Mouse (Mus musculus): ENCODE results near the gene Gtf2f2.
"Not testable (repeated sequence)": the region's sequence is repeated elsewhere in the genome, so short reads cannot be mapped to it uniquely, and the experiment has no call there.

Gene Gtf2f2

DNA sequence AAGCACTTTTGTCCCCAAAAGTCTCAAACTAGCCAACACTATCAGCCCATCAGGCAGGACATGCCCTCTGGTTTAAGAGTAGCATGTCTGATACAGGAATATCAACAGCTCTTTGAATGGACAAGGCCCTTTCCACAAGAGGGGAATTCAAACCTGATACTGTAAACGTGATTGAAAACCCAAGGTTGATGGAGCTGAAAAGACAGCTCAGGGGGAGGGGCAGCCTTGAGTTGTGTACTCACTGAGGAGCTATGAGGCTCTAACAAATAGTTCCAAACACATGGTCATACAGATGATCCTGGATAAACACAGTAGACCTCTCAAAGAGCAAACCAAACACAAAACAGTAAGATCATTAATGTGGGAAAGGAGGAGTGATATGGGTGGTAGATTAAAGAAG, 12.6 kb downstream of the Gtf2f2 start:
- DNase-seq (ENCODE audit: low read depth, low spot score) = no peak

DNA sequence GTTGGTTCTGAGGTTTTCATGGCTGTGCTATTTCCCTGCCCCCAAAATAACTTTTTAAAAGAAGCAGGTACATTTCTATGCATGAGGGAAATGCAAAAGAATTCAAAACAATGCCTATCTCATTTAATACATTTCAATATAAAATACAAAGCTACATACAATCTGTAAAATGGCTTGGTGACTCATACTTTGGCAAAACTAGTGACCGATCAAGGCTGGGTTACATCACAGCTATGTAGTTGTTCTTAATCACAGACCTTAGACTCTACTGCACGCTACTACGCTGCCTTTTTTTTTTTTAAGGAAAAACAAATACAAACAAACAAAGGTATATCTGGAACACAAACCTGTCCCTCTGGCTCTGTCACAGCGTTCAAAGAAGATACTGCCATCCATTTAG, 18.3 kb downstream of the Gtf2f2 start:
- no peak for DNase-seq (ENCODE audit: low read depth, low spot score)

DNA sequence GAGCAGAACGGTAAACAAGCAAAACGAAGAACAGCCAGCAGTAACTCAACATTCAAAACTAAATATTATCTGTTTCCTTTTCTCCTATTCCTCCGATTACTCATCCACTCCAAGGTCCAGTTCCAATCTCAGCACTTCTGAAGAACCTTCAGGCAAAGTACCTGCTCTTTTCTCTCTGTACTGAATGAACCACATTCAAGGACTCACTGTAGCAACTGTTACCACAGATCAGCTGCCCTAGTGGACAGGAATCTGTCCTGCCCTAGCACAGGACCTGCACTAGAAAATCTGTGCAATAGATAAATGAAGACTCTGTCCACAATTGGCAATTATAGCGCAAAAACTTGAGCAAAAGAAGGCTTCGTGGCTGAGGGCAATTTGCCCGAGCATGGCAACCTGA, 19.7 kb downstream of the Gtf2f2 start:
- DNase-seq (ENCODE audit: low read depth, low spot score) = no peak

DNA sequence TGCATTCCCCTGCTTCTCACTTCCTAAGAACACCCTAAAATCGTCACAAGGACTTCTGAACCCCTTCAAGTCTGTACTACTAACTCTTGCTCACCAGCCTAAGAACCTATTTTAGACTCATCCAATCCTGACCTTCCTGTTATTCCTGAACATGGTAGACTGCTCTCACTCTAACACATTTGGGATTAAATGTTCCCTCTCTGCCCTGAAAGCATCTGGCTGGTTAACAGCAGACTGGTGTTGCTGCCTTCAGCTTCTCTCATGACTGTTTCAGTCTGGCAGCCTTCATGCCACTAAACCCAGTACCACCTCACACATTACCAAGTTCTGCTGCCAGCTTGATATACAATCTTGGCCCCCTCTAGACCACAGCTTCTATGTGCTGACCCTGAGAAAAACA, 21.5 kb downstream of the Gtf2f2 start:
- no peak for DNase-seq (ENCODE audit: low read depth, low spot score)

DNA sequence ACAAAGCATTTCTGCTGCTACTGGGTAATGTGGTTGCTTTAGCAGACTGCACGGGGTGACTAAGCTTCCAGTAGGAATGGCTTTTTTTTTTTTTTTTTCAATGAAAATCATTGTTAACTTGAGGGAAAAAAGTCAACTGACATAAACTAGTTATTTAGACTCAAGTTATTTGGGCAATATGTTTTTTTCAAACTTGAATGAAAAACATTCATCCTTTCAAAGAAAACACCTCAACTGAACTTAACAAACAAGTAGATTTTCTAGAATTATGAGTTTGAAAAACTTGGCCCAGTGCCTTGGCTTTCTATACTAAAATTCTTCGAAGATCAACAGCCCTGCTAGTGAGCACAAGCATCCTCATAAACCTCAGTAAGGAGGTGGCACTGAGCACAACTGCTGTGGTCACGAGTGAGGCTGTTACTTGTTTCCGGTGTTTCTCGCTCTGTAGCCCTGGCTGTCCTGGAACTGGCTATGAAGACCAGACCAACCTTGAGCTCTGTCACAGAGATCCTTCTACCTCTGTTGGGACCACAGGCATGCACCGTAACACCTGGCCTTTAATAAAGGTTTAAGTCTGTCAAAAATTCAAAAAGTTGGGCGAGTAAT, 23.7 kb downstream of the Gtf2f2 start:
- DNase-seq (ENCODE audit: low read depth, low spot score) = no peak

DNA sequence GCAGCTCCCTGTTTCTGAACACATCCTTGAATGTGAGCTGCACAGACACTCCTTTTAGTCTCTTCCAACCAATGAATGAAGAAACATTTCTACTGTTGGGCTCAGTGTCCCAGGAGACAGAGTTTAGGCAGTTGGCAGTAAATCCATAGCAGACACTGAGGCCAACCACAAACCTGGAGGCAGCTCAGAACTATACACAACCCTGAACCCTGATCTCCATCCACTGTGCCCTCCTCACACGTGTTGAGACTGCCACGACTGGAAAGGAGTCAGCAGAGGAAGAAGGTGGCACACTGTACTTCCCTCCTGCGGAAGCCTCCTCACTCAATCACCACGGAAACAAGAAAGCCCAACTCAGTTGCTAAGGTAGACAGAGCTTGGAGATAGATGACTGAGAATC, 25.6 kb downstream of the Gtf2f2 start:
- DNase-seq (ENCODE audit: low read depth, low spot score) = no peak

DNA sequence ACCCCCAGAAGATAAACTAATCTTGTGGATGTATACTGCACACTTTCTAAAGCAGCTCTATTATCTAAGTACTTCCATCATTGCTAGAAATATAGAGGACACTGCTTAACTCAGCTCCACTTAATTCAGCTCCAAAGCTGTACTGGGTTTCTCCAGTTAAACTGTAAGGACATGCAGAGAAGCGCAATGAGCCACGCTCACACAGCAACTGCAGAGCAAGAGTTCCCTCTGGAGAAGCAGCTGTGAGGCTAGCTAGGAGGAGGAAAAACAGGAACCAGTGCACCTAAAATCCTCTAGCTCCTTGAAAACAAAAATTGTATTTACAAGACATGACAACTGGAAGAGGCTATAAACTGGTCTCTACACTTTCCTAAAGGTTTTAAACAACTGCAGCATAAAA, 26.8 kb downstream of the Gtf2f2 start:
- DNase-seq (ENCODE audit: low read depth, low spot score) = no peak

DNA sequence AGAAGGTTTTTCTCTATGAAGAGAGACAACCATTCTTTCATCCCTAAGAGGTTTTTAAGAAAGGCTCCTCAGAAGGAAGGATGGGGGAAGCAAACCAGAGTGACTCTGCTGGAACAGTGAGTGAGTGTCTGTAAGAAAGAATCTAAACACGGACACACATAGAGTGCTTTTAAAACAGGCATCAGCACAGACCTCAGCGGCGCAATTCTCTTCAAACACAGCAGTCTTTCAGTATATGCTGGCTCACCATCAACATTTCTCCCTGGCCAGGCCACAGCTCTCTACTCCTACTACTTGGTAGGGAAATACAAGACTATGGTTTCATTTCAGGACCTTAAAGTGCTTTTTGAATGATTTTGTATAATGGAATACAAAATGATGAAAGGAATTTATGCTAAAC, 29.4 kb downstream of the Gtf2f2 start:
- no peak for DNase-seq (ENCODE audit: low read depth, low spot score)

DNA sequence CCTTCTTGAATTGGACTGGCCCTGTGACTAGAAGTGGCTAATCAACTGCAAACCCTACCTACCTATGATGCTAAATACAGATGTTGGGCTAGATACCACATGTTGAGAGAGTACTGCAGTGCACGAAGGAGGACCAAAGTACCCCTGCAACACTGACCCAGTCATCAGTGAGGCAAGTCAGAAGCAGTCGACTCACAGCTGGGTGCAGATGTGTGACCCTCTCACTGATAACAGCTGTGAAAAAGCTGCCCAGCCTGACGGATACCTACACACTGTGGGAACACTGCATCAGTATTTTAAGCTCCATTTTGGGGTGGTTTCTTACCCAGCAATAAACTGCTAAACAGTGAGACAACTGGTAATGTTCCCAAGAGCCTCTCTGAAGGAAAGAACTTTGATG, 34.6 kb downstream of the Gtf2f2 start:
- no peak for DNase-seq (ENCODE audit: low read depth, low spot score)

DNA sequence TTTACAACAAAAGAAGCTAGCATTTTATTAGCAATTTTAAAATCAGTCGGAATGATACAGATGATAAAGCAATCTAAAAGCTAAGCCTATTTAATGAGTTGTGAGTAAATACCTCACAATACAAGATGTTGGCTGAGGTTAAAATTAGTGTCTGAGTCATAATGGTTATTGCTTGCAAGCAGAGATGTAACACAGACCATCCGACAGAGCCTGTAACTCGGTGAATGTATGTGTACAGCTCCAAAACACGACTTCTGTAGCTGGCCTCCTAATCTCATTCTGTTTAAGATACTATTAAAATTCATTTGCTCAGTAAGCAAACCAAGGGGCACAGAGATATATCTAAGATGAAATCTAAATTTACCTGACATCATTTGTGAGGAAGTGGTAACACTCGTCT, 43.4 kb downstream of the Gtf2f2 start:
- no peak for DNase-seq (ENCODE audit: low read depth, low spot score)

DNA sequence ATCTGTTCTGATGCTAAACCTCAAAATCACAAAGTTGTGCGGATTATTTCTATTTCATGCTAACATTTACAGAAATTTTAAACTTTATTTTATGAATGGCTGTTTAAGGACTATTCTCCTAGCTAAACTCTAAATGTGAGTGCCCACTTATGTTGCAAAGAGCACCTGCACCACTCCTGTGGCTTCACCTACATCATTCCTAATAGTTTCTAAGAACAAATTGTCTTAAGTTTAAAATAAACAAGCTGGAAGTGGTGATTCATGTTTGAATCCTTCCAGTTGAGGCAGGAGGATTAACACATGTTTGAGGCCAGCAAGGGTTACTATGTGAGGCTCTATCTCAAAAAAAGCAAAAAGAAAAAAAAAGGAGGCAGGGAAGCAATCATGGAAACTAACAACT, 46.2 kb downstream of the Gtf2f2 start:
- no peak for DNase-seq (ENCODE audit: low read depth, low spot score)

DNA sequence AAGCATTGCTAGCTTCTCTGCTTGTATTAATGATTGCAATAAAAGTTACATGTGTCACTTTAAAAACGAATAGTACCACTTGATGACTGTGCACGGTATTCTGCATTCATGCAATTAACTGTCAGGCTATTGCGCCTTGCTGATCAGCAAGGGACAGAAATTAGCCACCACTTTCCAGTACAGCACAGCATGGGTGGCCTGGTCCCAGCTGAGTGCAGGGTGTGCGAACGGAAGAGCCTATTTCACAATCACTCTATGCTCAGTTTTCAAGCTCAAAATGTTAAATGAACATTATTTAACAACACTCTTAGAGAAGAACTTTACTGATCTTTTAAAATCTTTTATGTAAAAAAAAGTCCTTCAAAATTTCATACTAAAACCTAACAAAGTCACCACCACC, 46.7 kb downstream of the Gtf2f2 start:
- no peak for DNase-seq (ENCODE audit: low read depth, low spot score)

DNA sequence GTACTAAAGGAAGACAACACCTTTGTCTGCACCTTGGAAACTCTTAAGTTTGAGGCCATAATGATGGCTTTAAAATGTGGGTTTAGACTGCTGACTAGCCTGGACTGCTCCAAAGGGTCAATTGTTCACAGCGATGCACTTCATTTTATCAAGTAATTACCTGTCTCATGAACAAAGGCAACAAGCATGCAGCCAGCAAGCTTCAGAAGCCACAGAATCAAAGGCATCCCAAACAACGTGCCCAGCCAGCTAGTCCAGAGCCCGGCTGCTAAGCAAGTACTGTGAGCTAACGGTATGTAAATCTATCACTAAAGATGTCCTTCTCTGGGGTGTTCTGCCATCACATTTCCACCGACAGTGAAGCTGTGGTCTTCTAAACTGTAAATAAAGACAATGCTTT, 47.5 kb downstream of the Gtf2f2 start:
- DNase-seq (ENCODE audit: low read depth, low spot score) = no peak

DNA sequence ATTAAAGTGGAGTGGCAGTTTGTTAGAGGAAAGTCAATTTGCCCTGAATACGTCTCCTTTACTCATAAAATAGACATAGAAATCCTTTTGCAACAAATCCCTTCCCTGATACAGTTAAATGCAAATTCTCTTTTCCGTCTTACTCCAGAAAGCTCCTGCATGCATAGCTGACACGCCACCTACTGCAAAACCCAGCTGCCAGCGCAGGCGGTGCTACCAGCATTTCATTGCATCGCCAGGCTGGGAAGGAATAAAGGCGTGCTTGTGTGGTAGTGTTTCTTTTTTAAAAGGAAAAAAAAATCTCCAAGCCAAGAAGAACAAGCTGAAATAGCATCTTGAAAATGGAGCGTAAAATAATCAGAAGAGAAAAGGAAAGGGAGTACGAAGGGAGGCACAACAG, 48.4 kb downstream of the Gtf2f2 start:
- DNase-seq (ENCODE audit: low read depth, low spot score) = no peak

DNA sequence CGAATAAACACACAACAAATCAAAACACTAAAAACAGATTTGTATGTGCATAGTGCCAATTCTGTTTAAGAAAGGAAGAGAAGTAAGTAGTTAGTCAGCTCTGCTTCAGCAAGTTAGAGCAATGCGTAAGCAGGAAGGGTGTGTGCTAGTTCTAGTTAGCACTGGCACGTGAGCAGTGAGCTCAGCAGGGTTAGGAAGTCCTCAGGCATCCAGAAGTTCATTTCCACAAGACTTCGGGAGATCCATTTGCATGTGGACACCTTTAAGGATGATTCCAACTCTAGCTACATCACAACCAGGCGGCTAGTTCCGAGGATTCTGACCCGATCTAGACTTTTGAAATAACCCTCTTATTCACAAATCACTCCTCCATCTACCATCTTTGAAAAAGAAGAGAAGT, 55.9 kb downstream of the Gtf2f2 start, which contains the start of gene Kctd4:
Gene Kctd4, plus strand, starts transcription at position 244 of the 400 bp plus-strand sequence.
- DNase-seq (ENCODE audit: low read depth, low spot score) = no peak

DNA sequence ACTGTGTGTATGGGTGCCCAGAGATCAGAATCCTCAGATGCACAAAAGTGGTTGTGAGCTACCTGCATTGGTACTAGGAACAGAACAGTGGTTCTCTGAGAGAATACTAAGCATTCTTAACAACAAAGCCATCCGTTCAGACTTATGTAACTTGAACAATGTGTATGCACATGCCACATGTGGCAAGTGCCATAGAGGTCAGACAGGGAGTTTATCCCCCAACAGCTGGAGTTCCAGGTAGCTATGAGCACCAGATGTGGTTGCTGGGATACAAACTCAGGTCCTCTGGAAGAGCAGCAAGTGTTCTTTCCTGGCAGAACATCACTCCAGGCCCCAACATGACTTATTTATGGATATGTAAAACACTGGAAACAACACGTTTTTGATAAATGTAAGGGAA, 57.7 kb downstream of the Gtf2f2 start:
- no peak for DNase-seq (ENCODE audit: low read depth, low spot score)

DNA sequence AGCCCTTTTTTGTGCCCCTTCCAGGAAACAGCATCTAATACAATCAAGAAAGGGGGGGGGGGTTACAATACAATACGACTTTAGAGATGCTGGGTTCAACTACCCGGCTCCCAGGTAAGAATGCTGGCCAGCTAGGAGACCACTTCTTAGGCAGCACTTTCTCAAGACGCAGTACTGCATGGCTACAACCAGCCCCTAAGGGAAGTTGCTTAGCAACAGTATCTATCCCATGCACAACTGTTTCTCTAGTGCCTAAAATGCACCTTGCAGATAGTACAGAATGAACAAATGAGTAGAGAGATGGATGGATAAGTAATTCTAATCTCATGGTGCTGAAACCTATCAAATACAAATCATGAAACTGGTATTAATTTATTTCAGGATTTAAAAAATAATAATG, 63.0 kb downstream of the Gtf2f2 start:
- no peak for DNase-seq (ENCODE audit: low read depth, low spot score)

DNA sequence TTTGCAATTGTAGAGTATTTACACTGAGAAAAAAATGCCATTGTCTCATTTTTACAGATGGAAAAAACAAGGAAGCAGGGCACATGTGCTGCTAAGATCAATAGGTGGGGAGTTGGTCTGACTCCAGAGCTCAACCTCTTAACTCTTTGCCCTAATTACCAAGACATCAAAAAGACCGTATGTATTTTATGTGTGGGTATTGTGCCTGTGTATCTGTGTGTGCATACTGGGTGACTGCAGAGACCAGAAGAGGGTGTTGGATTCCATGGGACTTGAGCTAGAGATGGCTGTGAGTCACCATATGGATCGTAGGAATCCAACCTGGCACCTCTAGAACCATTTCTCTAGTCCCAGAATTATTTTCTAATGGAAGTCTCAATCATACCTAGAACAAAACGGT, 68.3 kb downstream of the Gtf2f2 start:
- no peak for DNase-seq (ENCODE audit: low read depth, low spot score)

DNA sequence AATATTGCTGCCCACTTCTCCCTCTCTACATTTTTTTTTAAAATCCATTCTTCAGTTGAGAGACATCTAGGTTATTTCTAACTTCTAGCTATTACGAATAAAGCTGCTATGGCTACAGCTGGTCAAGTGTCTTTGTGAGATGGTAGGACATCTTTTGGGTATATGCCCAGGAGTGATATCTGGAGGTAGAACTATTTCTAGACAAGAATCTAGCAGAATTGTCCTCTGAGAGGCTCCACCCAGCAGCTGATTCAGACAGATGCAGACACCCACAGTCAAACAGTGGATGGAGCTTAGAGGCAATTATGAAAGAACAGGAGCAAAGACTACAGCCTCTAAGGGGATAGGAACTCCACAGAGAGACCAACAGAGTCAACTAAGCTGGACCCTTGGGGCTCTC, 69.2 kb downstream of the Gtf2f2 start:
- DNase-seq (ENCODE audit: low read depth, low spot score) = no peak

DNA sequence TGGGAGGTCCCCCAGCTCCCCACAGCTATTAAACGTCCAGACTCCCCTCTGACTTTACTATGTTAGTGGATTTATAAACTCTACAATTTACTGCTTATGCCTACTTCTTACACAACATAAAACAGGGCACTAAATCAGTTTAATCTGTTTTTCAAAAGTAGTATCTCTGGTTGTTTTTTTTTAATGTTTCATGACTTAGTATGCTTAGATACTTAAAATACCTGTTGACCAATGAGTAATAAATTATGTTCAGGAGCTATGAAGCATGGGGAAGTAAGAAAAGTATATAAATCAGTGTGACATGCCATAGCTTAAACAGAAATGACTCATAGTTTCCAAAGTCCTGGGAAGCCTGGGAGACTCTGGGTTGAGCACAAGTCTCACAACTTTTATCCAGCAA, 73.0 kb downstream of the Gtf2f2 start:
- no peak for DNase-seq (ENCODE audit: low read depth, low spot score)

DNA sequence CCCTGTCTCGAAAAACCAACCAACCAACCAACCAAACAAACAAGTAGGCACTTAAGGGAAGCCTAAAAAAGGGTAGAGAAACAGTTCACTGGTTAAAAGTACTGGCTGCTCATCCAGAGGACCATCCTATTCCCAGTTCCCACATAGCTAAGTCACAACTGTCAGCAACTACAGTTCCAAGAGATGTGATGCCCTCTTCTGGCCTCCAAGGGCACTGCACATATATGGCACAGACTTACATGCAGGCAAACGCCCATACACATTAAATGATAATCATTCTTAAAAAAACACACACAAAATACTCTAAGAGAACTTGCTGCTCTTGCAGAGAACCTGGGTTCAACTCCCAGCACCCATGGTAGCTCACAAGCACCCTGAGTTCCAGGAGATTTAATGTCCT, 76.3 kb downstream of the Gtf2f2 start:
- DNase-seq (ENCODE audit: low read depth, low spot score) = no peak

DNA sequence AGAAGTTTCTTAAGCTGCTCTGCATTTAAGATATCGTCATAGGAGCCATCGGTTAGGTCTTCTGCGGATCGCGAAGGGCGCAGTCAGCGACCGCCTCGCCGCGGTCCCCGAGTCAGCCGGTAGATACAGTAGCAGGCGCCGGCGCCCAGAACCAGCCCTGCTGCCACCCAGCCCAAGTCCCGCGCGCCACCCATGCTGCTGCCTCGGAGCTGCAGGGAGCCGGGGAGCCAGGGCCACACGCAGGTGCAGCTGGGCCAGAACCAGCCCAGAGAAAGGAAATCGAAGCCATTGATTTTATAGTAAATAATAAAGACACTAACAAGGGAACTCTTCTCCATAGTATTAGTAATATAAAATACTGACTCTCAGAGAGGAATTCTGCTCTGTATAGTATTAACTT, 79.4 kb downstream of the Gtf2f2 start:
- DNase-seq (ENCODE audit: low read depth, low spot score) = no peak

DNA sequence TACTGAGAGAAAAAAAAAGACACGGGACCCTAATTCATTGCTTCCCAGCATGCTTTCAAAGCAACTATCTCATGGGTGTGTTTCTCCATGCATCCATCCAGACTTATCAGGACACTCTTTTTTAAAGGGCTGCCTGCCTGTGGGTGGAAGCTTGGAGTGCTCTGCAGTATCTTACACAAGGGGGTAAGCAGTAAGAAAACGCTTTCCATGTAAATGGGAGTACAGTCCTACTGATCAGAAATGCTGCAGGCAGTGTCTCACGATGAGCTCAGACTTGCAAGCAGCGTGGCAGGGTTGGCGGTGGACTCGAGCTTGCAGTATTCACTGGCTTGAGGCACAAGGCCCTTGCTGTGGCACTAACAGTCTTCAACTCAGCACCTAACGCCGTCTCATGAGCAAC, 81.0 kb downstream of the Gtf2f2 start:
- DNase-seq (ENCODE audit: low read depth, low spot score) = not testable (repeated sequence)

DNA sequence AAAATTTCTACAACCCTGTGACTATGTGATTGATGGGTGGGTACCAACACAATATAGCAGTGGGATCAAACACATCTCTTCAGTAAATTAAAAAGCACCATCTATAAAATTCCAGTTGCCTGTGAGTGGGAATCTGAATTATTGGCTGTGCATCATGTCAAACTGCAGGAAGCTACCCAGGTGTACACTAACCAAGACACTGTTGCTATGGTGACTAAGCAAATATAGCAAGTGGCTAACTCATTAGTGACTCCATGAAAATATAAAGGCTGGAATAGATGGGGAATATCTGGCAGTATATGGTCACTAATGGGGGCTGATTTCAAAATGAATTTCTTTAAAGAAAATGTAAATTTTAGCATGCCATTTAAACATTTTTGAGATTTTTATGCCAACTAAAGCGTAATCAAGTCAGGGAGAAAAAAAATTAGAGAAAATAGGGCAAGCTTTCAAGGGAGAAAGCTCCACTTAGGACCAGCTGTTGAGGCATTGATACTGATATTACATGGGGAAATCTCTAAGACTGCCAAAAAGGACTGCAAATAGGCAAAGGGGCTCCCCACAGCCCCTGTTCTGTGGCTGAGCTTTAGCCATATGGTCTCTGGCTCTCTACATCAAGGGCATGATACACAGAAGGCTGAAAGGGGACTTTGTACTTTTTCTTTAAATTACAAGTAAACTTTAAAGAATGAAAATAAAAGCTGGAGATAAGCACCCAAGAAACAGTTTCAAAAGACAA, 87.2 kb downstream of the Gtf2f2 start:
- DNase-seq (ENCODE audit: low read depth, low spot score) = no peak
